ENCODE assay signal across 33 mouse cellular contexts in the genomic region with DNA sequence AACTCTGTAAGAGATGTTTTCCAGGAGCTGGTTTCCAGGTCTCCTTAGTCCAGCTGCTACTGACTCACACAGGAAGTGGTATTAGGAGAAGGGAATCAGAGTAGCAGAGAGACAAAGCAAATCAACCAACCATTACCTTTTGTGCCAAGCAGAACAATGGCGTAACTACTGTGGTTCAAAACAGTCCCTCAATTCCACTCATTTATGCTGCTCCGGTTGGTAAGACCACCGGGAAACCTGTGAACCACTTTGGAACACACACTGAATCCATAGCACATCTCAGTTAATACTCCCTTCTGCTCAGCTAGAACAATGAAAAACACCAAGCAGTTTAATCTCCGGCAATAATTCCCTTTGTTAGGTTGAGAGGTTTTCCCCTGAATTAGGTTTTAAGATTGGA.
DNase-seq lines count a peak whose midpoint lies in the region; ATAC-seq lines count a peak whose summit lies in the region.
"Had no signal": no experiment of that assay in that cellular context is flagged by ENCODE, and none has a peak within 500 bp of the region (broad histone marks: within the 10 kb centered on the region; RNA-seq: fewer than 3 reads in every experiment).

No protein-coding gene starts in this region.

- 63% methylated on average over 4 of the region's 4 CpGs for WGBS in embryonic facial prominence, embryonic 11.5 days
- WGBS in embryonic facial prominence, embryonic 10.5 days = 60% methylated on average over 4 of the region's 4 CpGs
- 7% methylated on average over 4 of the region's 4 CpGs for WGBS in midbrain, embryonic 14.5 days
- 10% methylated on average over 4 of the region's 4 CpGs for WGBS in midbrain, embryonic 13.5 days
- 4% methylated on average over 4 of the region's 4 CpGs for WGBS in forebrain, embryonic 14.5 days

- H3K4me1 ChIP-seq in embryonic facial prominence, embryonic 11.5 days (ENCODE audit: control insufficient read depth, insufficient read depth, low read length) = no peaks in the 10 kb centered on the region
- H3K4me1 ChIP-seq in embryonic facial prominence, embryonic 10.5 days = no peaks in the 10 kb centered on the region
- no peaks in the 10 kb centered on the region for H3K4me1 ChIP-seq in midbrain, embryonic 14.5 days (ENCODE audit: control insufficient read depth, insufficient read depth, low read length)
- no peaks in the 10 kb centered on the region for H3K4me1 ChIP-seq in midbrain, embryonic 13.5 days (replicated peaks)
- H3K4me1 ChIP-seq in forebrain, embryonic 14.5 days (ENCODE audit: control insufficient read depth, insufficient read depth, low read length) = peaks cover 3% of the 10 kb centered on the region; the same call in 1 of the 2 replicates
- H3K4me1 ChIP-seq: embryonic facial prominence, embryonic 13.5 days; heart, embryonic 10.5 days; heart, embryonic 15.5 days; hindbrain, embryonic 12.5 days; neural tube, embryonic 12.5 days had no signal

- no peaks in the 10 kb centered on the region for H3K9me3 ChIP-seq in embryonic facial prominence, embryonic 11.5 days (replicated peaks; ENCODE audit: control insufficient read depth, low read length)
- no peaks in the 10 kb centered on the region for H3K9me3 ChIP-seq in embryonic facial prominence, embryonic 10.5 days
- H3K9me3 ChIP-seq in midbrain, embryonic 14.5 days (ENCODE audit: control insufficient read depth, low read length) = no peaks in the 10 kb centered on the region
- no peaks in the 10 kb centered on the region for H3K9me3 ChIP-seq in midbrain, embryonic 13.5 days
- H3K9me3 ChIP-seq in forebrain, embryonic 14.5 days (replicated peaks; ENCODE audit: control insufficient read depth, low read length) = no peaks in the 10 kb centered on the region
- H3K9me3 ChIP-seq: embryonic facial prominence, embryonic 13.5 days; heart, embryonic 10.5 days; heart, embryonic 15.5 days; hindbrain, embryonic 12.5 days; neural tube, embryonic 12.5 days had no signal

- H3K4me2 ChIP-seq in embryonic facial prominence, embryonic 11.5 days (ENCODE audit: low read depth, low read length) = no peak overlapping the region
- no peak overlapping the region for H3K4me2 ChIP-seq in midbrain, embryonic 14.5 days (ENCODE audit: low read length)
- H3K4me2 ChIP-seq in midbrain, embryonic 13.5 days (replicated peaks) = no peak overlapping the region
- no peak overlapping the region for H3K4me2 ChIP-seq in forebrain, embryonic 14.5 days (ENCODE audit: low read length)
- H3K4me2 ChIP-seq: embryonic facial prominence, embryonic 13.5 days; heart, embryonic 15.5 days; hindbrain, embryonic 12.5 days; neural tube, embryonic 12.5 days had no signal

- peak; percentile 1 for DNase-seq in embryonic facial prominence, embryonic 11.5 days (ENCODE audit: low spot score)
- no peak for DNase-seq in embryonic facial prominence, embryonic 10.5 days (ENCODE audit: low spot score)
- DNase-seq in midbrain, embryonic 14.5 days = peak; percentile 2
- peak; percentile 13 for DNase-seq in forebrain, embryonic 14.5 days (ENCODE audit: low spot score)
- no peak for DNase-seq in right cerebral cortex, adult 18-20 months
- DNase-seq in yolk sac, embryonic 10.5 days (ENCODE audit: low spot score) = no peak
- DNase-seq: adrenal gland, postnatal 14 days; cerebellum, adult 11-12 months; cerebellum, adult 9-11 months; gastrocnemius, postnatal 25 days; heart, adult 11 months; heart, postnatal 36 days; kidney, adult 8-10 months; kidney, postnatal 10 days; layer of hippocampus, adult 9-11 months; liver; lung, adult 2 months; lung, postnatal 10 days; right cerebral cortex, postnatal 14 days; thymus, postnatal 14 days had no signal

- H3K36me3 ChIP-seq in embryonic facial prominence, embryonic 11.5 days (replicated peaks; ENCODE audit: control insufficient read depth, insufficient read depth, low read depth, low read length) = no peaks in the 10 kb centered on the region
- H3K36me3 ChIP-seq in embryonic facial prominence, embryonic 10.5 days (replicated peaks) = no peaks in the 10 kb centered on the region
- H3K36me3 ChIP-seq in midbrain, embryonic 14.5 days (ENCODE audit: control insufficient read depth, insufficient read depth, low read length) = no peaks in the 10 kb centered on the region
- H3K36me3 ChIP-seq in midbrain, embryonic 13.5 days = no peaks in the 10 kb centered on the region
- H3K36me3 ChIP-seq in forebrain, embryonic 14.5 days (ENCODE audit: control insufficient read depth, insufficient read depth, low read length) = no peaks in the 10 kb centered on the region
- H3K36me3 ChIP-seq: embryonic facial prominence, embryonic 13.5 days; heart, embryonic 10.5 days; heart, embryonic 15.5 days; hindbrain, embryonic 12.5 days; neural tube, embryonic 12.5 days had no signal

- ATAC-seq in embryonic facial prominence, embryonic 11.5 days (replicated peaks; ENCODE audit: insufficient number of reproducible peaks, low FRiP score, low TSS enrichment, low read depth) = no peak
- no peak for ATAC-seq in midbrain, embryonic 14.5 days (ENCODE audit: low FRiP score, low TSS enrichment)
- ATAC-seq in midbrain, embryonic 13.5 days = no peak
- no peak for ATAC-seq in forebrain, embryonic 14.5 days
- ATAC-seq: hindbrain, postnatal 0 days; intestine, embryonic 16.5 days; midbrain, embryonic 16.5 days had no signal

- H3K27me3 ChIP-seq in embryonic facial prominence, embryonic 11.5 days (ENCODE audit: control insufficient read depth, insufficient read depth, low read length) = no peaks in the 10 kb centered on the region
- no peaks in the 10 kb centered on the region for H3K27me3 ChIP-seq in embryonic facial prominence, embryonic 10.5 days (replicated peaks; ENCODE audit: low read depth, poor library complexity, severe bottlenecking)
- H3K27me3 ChIP-seq in midbrain, embryonic 14.5 days (ENCODE audit: control insufficient read depth, insufficient read depth, low read length) = no peaks in the 10 kb centered on the region
- no peaks in the 10 kb centered on the region for H3K27me3 ChIP-seq in midbrain, embryonic 13.5 days
- H3K27me3 ChIP-seq in forebrain, embryonic 14.5 days (replicated peaks; ENCODE audit: control insufficient read depth, insufficient read depth, low read length) = no peaks in the 10 kb centered on the region
- H3K27me3 ChIP-seq: embryonic facial prominence, embryonic 13.5 days; heart, embryonic 15.5 days; hindbrain, embryonic 12.5 days; neural tube, embryonic 12.5 days had no signal

- H3K4me3 ChIP-seq in embryonic facial prominence, embryonic 11.5 days (ENCODE audit: low read depth, low read length) = no peak overlapping the region
- no peak overlapping the region for H3K4me3 ChIP-seq in embryonic facial prominence, embryonic 10.5 days
- no peak overlapping the region for H3K4me3 ChIP-seq in midbrain, embryonic 14.5 days (replicated peaks; ENCODE audit: low read depth, low read length)
- no peak overlapping the region for H3K4me3 ChIP-seq in midbrain, embryonic 13.5 days (replicated peaks)
- H3K4me3 ChIP-seq in forebrain, embryonic 14.5 days (ENCODE audit: low read depth, low read length) = no peak overlapping the region
- H3K4me3 ChIP-seq: embryonic facial prominence, embryonic 13.5 days; erythroblast, embryonic 14.5 days; heart, embryonic 10.5 days; heart, embryonic 15.5 days; hindbrain, embryonic 12.5 days; myocyte; neural tube, embryonic 12.5 days had no signal

- H3K27ac ChIP-seq in embryonic facial prominence, embryonic 11.5 days (replicated peaks; ENCODE audit: low read depth, low read length) = no peak overlapping the region
- H3K27ac ChIP-seq in embryonic facial prominence, embryonic 10.5 days (replicated peaks) = no peak overlapping the region
- no peak overlapping the region for H3K27ac ChIP-seq in midbrain, embryonic 14.5 days (replicated peaks; ENCODE audit: low read depth, low read length)
- no peak overlapping the region for H3K27ac ChIP-seq in midbrain, embryonic 13.5 days
- H3K27ac ChIP-seq in forebrain, embryonic 14.5 days (ENCODE audit: low read depth, low read length) = no peak overlapping the region
- H3K27ac ChIP-seq: embryonic facial prominence, embryonic 13.5 days; heart, embryonic 10.5 days; heart, embryonic 15.5 days; hindbrain, embryonic 12.5 days; hindbrain, postnatal 0 days; liver, embryonic 14.5 days; macrophage; neural tube, embryonic 12.5 days had no signal

- H3K9ac ChIP-seq in embryonic facial prominence, embryonic 11.5 days (replicated peaks; ENCODE audit: low read length) = no peak overlapping the region
- H3K9ac ChIP-seq in midbrain, embryonic 14.5 days (replicated peaks; ENCODE audit: low read length) = no peak overlapping the region
- no peak overlapping the region for H3K9ac ChIP-seq in midbrain, embryonic 13.5 days (replicated peaks)
- H3K9ac ChIP-seq in forebrain, embryonic 14.5 days (ENCODE audit: low read length) = no peak overlapping the region
- H3K9ac ChIP-seq: embryonic facial prominence, embryonic 13.5 days; heart, embryonic 15.5 days; hindbrain, embryonic 12.5 days; liver, embryonic 14.5 days; neural tube, embryonic 12.5 days had no signal

Comparison
In these comparisons a context has a peak if more than half of its experiments do, and no peak if none do; other contexts are left out.
1. DNase-seq: peak in embryonic facial prominence, embryonic 11.5 days (single experiment), midbrain, embryonic 14.5 days (single experiment) and forebrain, embryonic 14.5 days (single experiment); none in embryonic facial prominence, embryonic 10.5 days (single experiment), right cerebral cortex, adult 18-20 months (single experiment) and yolk sac, embryonic 10.5 days (single experiment).